Mouse (Mus musculus): Measurements from ENCODE around the gene Hoxb3. TPM values are rescaled to one million over a fixed set of nuclear protein-coding genes. Genes with fewer than 3 reads are reported as not detected.

Hoxb3 gene
- total RNA-seq, 2 experiments from 2014 or later = 0.28 TPM; not detected in 1

DNA sequence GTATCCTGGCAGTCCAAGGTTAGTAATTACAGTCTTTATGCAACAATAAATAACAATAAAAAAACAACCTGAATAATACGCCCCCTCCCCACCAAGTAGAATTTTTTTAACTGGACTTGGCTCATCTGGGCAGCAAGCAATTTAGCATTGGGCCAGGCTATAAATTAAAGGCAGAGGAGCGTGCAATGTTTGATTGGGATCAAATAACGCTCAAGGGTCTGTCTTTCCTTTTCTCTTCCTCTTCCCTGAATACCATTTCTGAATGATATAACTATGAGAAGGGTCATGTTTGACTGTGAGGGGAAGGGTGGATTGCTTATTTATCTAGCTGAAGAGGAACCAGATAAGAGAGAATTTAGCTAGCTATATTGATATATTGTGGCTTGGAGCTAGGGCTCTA, 25.9 kb downstream of the Hoxb3 start:
- no peak for ATAC-seq (replicated peaks; ENCODE audit: low FRiP score, low TSS enrichment, poor library complexity, severe bottlenecking)

GRCm38 (mm10) chr11:96349491-96350340, 26.6 kb downstream of the Hoxb3 start:
- ATAC-seq (replicated peaks; ENCODE audit: low FRiP score, low TSS enrichment, poor library complexity, severe bottlenecking) = no peak

GRCm38 (mm10) chr11:96350341-96350624, 27.2 kb downstream of the Hoxb3 start, which contains the start of gene Hoxb2:
Gene Hoxb2 (plus strand): TSS chr11:96350525.
- no peak for ATAC-seq (replicated peaks; ENCODE audit: low FRiP score, low TSS enrichment, poor library complexity, severe bottlenecking)

DNA sequence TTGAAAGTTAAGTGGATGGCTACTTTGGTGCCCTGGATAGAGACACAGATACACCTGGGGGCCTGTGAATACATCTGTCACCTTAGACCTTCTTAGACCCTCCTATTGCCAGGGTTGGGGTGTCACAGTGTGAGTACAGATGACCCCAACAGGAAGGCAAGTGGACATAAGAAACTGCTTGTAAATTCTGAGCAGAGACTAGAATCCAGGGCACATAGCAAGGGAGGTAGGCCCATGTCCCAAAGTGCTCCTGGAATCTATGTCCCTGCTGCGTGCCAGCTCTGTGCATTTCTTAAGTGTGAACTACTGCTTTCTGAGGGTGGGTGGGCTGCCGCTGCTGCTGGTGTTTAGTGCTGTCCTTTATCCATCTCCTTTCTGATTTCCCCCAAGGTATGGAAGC, 27.7 kb downstream of the Hoxb3 start:
- no peak for ATAC-seq (replicated peaks; ENCODE audit: low FRiP score, low TSS enrichment, poor library complexity, severe bottlenecking)

- ATAC-seq (replicated peaks; ENCODE audit: low FRiP score, low TSS enrichment, poor library complexity, severe bottlenecking) = no peak
These were observed 28.2 kb downstream of the Hoxb3 start for GRCm38 (mm10) chr11:96351312-96351711.

DNA sequence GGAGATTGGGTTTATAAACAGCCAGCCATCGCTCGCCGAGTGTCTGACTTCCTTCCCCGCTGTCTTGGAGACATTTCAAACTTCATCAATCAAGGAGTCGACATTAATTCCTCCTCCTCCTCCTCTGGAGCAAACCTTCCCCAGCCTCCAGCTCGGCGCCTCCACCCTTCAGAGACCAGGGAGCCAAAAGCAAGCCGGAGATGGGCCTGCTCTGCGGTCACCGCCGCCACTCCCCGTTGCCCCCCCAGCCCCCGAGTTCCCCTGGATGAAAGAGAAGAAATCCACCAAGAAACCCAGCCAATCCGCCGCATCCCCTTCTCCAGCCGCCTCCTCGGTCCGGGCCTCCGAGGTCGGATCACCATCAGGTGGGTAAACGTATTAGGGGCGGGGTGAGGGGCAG, 28.7 kb downstream of the Hoxb3 start:
- ATAC-seq (replicated peaks; ENCODE audit: low FRiP score, low TSS enrichment, poor library complexity, severe bottlenecking) = no peak

DNA sequence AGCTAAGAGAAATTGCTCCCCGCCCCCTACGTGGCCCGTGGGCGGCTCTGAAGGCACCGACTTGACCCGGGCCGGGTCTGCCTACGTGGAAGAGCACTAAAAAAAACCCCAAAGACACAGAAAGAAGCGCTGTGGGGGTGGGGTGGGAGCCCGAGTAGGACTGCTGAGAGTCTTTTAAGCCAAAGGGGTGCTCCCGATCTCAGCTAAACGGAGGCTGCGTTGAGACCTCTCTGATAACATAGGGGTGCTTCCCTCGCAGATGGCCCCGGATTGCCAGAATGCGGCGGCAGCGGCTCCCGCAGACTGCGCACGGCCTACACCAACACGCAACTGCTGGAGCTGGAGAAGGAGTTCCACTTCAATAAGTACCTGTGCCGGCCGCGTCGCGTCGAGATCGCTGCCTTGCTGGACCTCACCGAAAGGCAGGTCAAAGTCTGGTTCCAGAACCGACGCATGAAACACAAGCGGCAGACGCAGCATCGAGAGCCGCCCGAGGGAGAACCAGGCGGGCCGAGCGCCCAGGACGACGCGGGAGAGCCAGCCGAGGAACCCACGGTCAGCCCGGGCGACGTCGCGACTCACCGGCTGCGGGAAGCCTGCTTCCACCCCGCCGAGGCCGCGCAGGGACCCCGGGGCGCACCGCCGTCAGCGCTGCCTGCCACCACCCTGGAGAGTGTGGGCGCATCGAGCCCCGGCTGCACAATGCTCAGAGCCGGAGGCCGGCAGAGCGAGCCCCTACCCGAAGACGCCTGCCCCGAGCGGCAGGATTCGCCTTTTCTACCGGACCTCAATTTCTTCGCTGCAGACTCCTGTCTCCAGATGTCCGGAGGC, 29.8 kb downstream of the Hoxb3 start:
- ATAC-seq (replicated peaks; ENCODE audit: low FRiP score, low TSS enrichment, poor library complexity, severe bottlenecking) = 0 out of 2 replicates have a peak, but pooled peaks have one; percentile 41

GRCm38 (mm10) chr11:96353522-96353841, 30.4 kb downstream of the Hoxb3 start:
- ATAC-seq (replicated peaks; ENCODE audit: low FRiP score, low TSS enrichment, poor library complexity, severe bottlenecking) = no peak

DNA sequence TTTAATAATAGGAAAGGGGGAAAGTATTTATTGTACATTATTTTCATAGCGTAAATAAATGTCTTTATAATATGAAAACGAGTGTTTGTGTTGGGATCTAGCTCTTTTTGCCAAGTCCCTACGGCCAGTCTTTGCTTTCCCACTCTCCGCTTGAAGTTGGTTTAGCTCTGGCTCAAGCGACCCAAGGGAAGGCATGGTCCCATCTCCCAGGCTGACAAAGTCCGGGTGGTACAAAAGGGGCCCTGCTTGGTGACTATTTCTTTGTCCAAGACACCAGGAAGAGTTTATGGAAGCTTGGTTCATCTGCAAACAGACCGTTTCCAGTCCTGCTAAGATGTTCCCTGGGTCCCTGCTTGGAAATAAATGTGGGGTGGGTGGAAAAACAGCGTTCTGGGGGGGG, 30.8 kb downstream of the Hoxb3 start:
- ATAC-seq (replicated peaks; ENCODE audit: low FRiP score, low TSS enrichment, poor library complexity, severe bottlenecking) = no peak

DNA sequence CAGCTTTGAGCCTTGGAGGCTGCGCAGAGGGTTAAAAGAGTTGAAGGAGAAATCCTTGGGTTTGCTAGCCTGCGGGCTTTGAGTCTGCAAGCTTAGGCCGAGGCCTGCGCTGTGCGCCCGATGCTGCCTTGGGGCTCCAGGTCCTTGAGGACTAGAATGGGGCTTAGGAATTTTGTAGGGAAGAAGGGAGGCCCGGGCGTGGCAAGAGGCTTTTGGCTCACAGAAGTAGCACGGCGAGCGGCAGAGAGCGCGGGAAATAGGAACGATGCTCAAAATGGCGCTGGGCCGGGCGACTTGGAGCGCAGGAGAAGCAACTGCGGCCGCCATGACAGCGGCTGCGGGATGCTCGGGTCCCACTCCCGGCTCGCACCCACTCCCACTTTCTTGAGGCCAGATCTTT, 31.2 kb downstream of the Hoxb3 start:
- no peak for ATAC-seq (replicated peaks; ENCODE audit: low FRiP score, low TSS enrichment, poor library complexity, severe bottlenecking)

DNA sequence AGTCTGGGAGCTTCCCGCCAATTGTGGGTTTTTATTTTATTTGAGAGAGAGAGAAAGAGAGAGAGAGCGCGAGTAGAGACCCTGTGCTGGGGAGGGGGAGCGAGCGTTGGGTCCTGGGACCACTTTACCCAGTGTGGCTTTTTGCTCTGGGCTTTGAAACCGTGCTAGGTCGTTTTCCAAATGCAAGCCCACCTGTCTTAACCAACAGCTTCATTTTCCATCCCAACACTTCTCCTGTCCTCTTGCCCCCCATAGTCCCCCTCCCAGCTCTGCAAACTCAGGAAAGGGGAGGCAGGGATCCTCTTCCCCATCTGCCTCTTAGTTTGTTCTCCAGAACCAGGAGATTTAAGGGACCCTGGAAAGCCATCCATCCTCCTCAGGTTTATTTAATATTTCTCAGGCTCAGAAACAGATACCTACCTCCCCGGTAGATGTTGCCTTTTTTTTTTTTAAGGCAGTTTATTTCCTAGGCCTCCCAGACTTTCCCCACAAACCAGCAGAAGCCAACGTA, 31.7 kb downstream of the Hoxb3 start:
- ATAC-seq (replicated peaks; ENCODE audit: low FRiP score, low TSS enrichment, poor library complexity, severe bottlenecking) = no peak

- no peak for ATAC-seq (replicated peaks; ENCODE audit: low FRiP score, low TSS enrichment, poor library complexity, severe bottlenecking)
These were observed 40.7 kb downstream of the Hoxb3 start for GRCm38 (mm10) chr11:96363807-96364206.

GRCm38 (mm10) chr11:96365441-96366091, 42.4 kb downstream of the Hoxb3 start, which contains the start of gene Hoxb1:
Gene Hoxb1 (plus strand): TSS chr11:96365752.
- no peak for ATAC-seq (replicated peaks; ENCODE audit: low FRiP score, low TSS enrichment, poor library complexity, severe bottlenecking)

DNA sequence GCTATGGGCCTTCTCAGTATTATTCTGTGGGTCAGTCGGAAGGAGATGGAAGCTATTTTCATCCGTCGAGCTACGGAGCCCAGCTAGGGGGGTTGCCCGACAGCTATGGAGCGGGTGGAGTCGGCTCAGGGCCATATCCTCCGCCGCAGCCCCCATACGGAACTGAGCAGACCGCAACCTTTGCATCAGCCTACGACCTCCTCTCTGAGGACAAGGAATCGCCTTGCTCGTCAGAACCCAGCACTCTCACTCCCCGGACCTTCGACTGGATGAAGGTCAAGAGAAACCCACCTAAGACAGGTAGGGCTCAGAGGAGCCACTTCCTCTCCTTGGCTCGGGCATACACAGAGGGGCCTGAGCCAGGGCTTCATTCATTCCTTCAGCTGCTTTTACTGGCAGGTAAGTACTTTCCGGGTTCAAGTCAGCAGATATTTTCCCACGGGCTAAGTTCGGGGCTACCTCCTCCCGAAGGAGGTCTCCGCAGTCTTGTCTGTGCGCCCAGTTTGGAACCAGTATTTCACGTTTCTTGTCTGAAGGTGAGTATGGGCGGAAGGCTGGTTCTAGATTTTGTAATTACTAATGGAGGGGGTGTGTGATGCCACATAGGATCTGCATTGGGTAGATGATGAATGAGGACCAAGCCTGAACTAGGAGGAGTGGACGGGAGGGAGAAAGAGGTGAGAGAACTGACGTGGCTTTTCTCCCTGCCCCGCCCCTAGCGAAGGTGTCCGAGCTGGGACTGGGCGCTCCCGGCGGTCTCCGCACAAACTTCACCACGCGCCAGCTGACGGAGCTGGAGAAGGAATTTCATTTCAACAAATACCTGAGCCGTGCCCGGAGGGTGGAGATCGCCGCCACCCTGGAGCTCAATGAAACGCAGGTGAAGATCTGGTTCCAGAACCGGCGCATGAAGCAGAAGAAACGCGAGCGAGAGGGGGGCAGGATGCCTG, 43.2 kb downstream of the Hoxb3 start:
- no peak for ATAC-seq (replicated peaks; ENCODE audit: low FRiP score, low TSS enrichment, poor library complexity, severe bottlenecking)

DNA sequence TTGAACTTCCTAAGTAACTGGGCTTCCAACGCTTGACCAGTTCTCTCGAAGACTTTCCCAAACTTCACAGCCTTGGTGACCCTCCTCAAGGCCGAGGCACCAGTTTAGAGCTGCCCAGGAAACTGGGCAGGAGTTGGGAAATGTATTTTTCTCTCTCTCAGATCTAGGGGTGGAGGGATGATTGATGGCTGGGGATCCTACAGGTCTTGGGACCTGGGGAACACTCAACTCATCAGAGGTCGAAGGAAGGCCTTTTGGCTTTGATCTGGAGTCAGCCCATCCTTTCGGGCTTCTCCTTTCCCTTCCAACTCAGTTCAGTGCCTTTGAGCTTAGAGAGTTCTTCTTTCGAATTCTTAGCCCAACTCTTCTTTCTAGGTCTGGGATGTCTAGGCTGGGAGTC, 44.0 kb downstream of the Hoxb3 start:
- ATAC-seq (replicated peaks; ENCODE audit: low FRiP score, low TSS enrichment, poor library complexity, severe bottlenecking) = no peak

DNA sequence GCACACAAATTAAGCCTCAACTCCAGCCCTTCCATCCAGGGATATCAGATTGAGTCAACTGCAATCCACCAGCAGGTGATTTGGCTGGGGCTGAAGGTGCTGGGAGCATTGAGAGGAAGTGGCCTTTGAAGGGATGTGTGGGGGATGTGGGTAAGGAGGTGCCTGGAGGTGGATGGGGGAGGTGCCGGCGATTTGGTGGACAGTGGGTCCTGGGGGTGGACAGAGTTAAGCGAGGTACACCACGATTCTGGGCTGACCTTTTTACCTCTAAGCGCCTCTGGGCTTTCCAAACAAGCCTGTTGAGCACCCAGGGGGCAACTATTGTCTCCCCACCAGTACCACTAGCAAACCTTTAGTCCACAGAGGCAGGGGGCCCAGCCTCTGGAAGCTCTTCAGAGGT, 45.6 kb downstream of the Hoxb3 start:
- ATAC-seq (replicated peaks; ENCODE audit: low FRiP score, low TSS enrichment, poor library complexity, severe bottlenecking) = no peak

- no peak for ATAC-seq (replicated peaks; ENCODE audit: low FRiP score, low TSS enrichment, poor library complexity, severe bottlenecking)
These were observed 46.0 kb downstream of the Hoxb3 start for GRCm38 (mm10) chr11:96369140-96369539.

- ATAC-seq (replicated peaks; ENCODE audit: low FRiP score, low TSS enrichment, poor library complexity, severe bottlenecking) = no peak
These were observed 48.6 kb downstream of the Hoxb3 start for GRCm38 (mm10) chr11:96371726-96372125.

DNA sequence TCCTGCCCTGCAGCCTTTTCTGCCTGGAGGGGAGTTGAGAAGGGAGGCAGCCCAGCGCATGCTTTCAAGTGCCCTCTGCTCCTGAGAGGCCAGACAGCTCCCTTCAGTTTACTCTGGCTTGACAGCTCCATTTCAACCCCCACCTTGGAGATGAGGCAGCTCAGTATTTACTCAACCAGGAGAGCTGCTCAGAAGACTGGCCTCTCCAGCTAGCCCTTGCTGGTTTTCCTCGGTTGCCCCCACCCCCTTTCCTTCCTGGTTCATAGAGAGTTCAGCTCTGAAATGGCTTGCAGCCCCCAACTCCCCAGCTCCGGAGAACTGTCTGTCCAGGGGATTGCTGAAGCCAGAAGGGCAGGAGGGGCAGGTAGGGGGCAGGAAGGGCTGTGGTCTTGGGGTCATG, 49.4 kb downstream of the Hoxb3 start:
- ATAC-seq (replicated peaks; ENCODE audit: low FRiP score, low TSS enrichment, poor library complexity, severe bottlenecking) = no peak

Data from megakaryocyte-erythroid progenitor cell, adult 5-6 weeks (primary cell).